Mouse (Mus musculus) gastrocnemius, adult 8-10 months (tissue): ENCODE data around the gene Dusp14. TPM values are rescaled to one million over a fixed set of nuclear protein-coding genes. Genes with fewer than 3 reads are reported as not detected.

Source experiments
- DNase-seq, 2 experiments: peaks; one replicate each; pipeline ENCODE4 v3.0.0; 2022; ENCODE audit warnings: low spot score in 2 of 2
- total RNA-seq, 4 experiments: library from RNA; stranded (reverse); gene quantifications; 2 replicates each; pipeline ENCODE4 v1.2.4; 2022

Gene Dusp14
- total RNA-seq, 4 experiments from 2014 or later, result 5.5 to 7.6 (median 6.5) TPM

- DNase-seq, result no peak
Observed at GRCm38 (mm10) chr11:84016810-84017508, 52.1 kb downstream of the Dusp14 start.

GRCm38 (mm10) chr11:84016147-84016809, 52.8 kb downstream of the Dusp14 start:
- no peak for DNase-seq

- DNase-seq, result no peak
Observed at GRCm38 (mm10) chr11:84013105-84013504, 56.0 kb downstream of the Dusp14 start.

- DNase-seq, result no peak
Observed at GRCm38 (mm10) chr11:84011576-84011975, 57.5 kb downstream of the Dusp14 start.

- DNase-seq, result no peak
Observed at GRCm38 (mm10) chr11:84011050-84011449, 58.0 kb downstream of the Dusp14 start.

GRCm38 (mm10) chr11:84010411-84010810, 58.6 kb downstream of the Dusp14 start:
- DNase-seq, result no peak

GRCm38 (mm10) chr11:84009001-84009400, 60.1 kb downstream of the Dusp14 start:
- DNase-seq, result no peak

GRCm38 (mm10) chr11:84003986-84004385, 65.1 kb downstream of the Dusp14 start:
- DNase-seq, result no peak

- no peak for DNase-seq
Observed at GRCm38 (mm10) chr11:84001257-84001656, 67.8 kb downstream of the Dusp14 start.

GRCm38 (mm10) chr11:83999411-83999915, 69.6 kb downstream of the Dusp14 start:
- no peak for DNase-seq

- no peak for DNase-seq
Observed at GRCm38 (mm10) chr11:83998993-83999392, 70.1 kb downstream of the Dusp14 start.

Other genes with a start within 250 kb of the Dusp14 start
- gene Hnf1b, start 219.2 kb downstream of the Dusp14 start, total RNA-seq, result not detected
- gene Ddx52, start 127.2 kb downstream of the Dusp14 start, total RNA-seq, result 10 to 100 TPM in 3 of 4 experiments, 1 to 10 TPM in 1; 9.8 to 12.4 (median 11.0) TPM
- gene Synrg, start 104.8 kb downstream of the Dusp14 start, total RNA-seq, result 10 to 100 TPM; 41.1 to 51.1 (median 44.1) TPM
- 10 to 100 TPM in 3 of 4 experiments, 1 to 10 TPM in 1; 9.7 to 14.3 (median 13.0) TPM for gene Tada2a, start 60.3 kb upstream of the Dusp14 start, total RNA-seq
- gene Acaca, start 60.4 kb upstream of the Dusp14 start, total RNA-seq, result 10 to 100 TPM; 12.2 to 16.7 (median 15.6) TPM
- gene Gm11437, start 98.2 kb upstream of the Dusp14 start, total RNA-seq, result not detected